Comparison of ENCODE assay signal across 29 mouse cellular contexts in genomic region chr2:93777056-93777430, GRCm38 (mm10). TPM values are rescaled to one million over a fixed set of nuclear protein-coding genes. Genes with fewer than 3 reads are reported as not detected.
DNase-seq lines count a peak whose midpoint lies in the region; ATAC-seq and TF ChIP-seq lines count a peak whose summit lies in the region.
"Had no signal": no experiment of that assay in that cellular context is flagged by ENCODE, and none has a peak within 500 bp of the region (broad histone marks: within the 10 kb centered on the region; RNA-seq: fewer than 3 reads in every experiment).

No protein-coding gene starts in this region.

- no peak for DNase-seq in gastrocnemius, adult 2 months
- no peak for DNase-seq in gastrocnemius, postnatal 14 days
- peak; percentile 39 for DNase-seq in adipocyte (ENCODE audit: low spot score)
- peak; percentile 31 for DNase-seq in adrenal gland, postnatal 25 days
- no peak for DNase-seq in forebrain, embryonic 11.5 days (ENCODE audit: low spot score)
- no peak for DNase-seq in limb, embryonic 10.5 days (ENCODE audit: low spot score)
- DNase-seq: cerebellum, adult 11 months; cerebellum, adult 9-11 months; embryo, embryonic 11 days; heart, adult 2 months; heart, postnatal 10 days; kidney, adult 18-20 months; layer of hippocampus, adult 9-11 months; lung, postnatal 10 days; right cerebral cortex, adult 18-20 months; thymus, adult 2 months; thymus, postnatal 36 days had no signal

- no peak overlapping the region for H3K9ac ChIP-seq in embryonic facial prominence, embryonic 13.5 days
- no peak overlapping the region for H3K9ac ChIP-seq in forebrain, embryonic 11.5 days (ENCODE audit: low read length)
- H3K9ac ChIP-seq in kidney, embryonic 14.5 days (ENCODE audit: low read depth, low read length), result no peak overlapping the region
- H3K9ac ChIP-seq: forebrain, embryonic 15.5 days; heart, embryonic 13.5 days; hindbrain, embryonic 15.5 days; limb, embryonic 12.5 days; midbrain, embryonic 15.5 days; neural tube, embryonic 12.5 days had no signal

- no peak for TF ChIP-seq CTCF in gastrocnemius, adult 2 months (IDR thresholded peaks at IDR 0.05)

- intact Hi-C loops in gastrocnemius, adult 2 months (cut with DNase I), result no loop called here
- intact Hi-C loops in gastrocnemius, postnatal 14 days (cut with DNase I; ENCODE audit: low total_unique reads), result no loop called here

- no peaks in the 10 kb centered on the region for H3K27me3 ChIP-seq in embryonic facial prominence, embryonic 13.5 days
- H3K27me3 ChIP-seq in forebrain, embryonic 11.5 days (ENCODE audit: control insufficient read depth, insufficient read depth, low read length), result no peaks in the 10 kb centered on the region
- H3K27me3 ChIP-seq in limb, embryonic 10.5 days (ENCODE audit: low read depth, poor library complexity, severe bottlenecking), result peaks cover 74% of the 10 kb centered on the region
- H3K27me3 ChIP-seq in kidney, embryonic 14.5 days (ENCODE audit: control insufficient read depth, insufficient read depth, low read length), result peaks cover 8% of the 10 kb centered on the region; the same call in 1 of the 2 replicates
- H3K27me3 ChIP-seq: forebrain, embryonic 15.5 days; heart, embryonic 13.5 days; hindbrain, embryonic 15.5 days; midbrain, embryonic 15.5 days; neural tube, embryonic 12.5 days; Patski had no signal

- 51% methylated on average over 4 of the region's 4 CpGs for WGBS in embryonic facial prominence, embryonic 13.5 days
- WGBS in forebrain, embryonic 11.5 days, result 76% methylated on average over 4 of the region's 4 CpGs
- WGBS in limb, embryonic 10.5 days, result 84% methylated on average over 4 of the region's 4 CpGs
- WGBS in kidney, embryonic 14.5 days, result 82% methylated on average over 4 of the region's 4 CpGs

- H3K4me2 ChIP-seq in embryonic facial prominence, embryonic 13.5 days, result no peak overlapping the region
- H3K4me2 ChIP-seq in forebrain, embryonic 11.5 days (ENCODE audit: low read depth, low read length, severe bottlenecking), result no peak overlapping the region
- H3K4me2 ChIP-seq in kidney, embryonic 14.5 days (replicated peaks; ENCODE audit: low read depth, low read length), result no peak overlapping the region
- H3K4me2 ChIP-seq: forebrain, embryonic 15.5 days; heart, embryonic 13.5 days; hindbrain, embryonic 15.5 days; limb, embryonic 12.5 days; midbrain, embryonic 15.5 days; neural tube, embryonic 12.5 days had no signal

- H3K27ac ChIP-seq in gastrocnemius, adult 2 months, result peak overlapping the region; percentile 89
- peak overlapping the region; percentile 78; the same call in 1 of the 2 replicates for H3K27ac ChIP-seq in embryonic facial prominence, embryonic 13.5 days
- no peak overlapping the region for H3K27ac ChIP-seq in forebrain, embryonic 11.5 days (ENCODE audit: low read depth, low read length)
- no peak overlapping the region for H3K27ac ChIP-seq in limb, embryonic 10.5 days
- no peak overlapping the region for H3K27ac ChIP-seq in kidney, embryonic 14.5 days (ENCODE audit: low read depth, low read length)
- H3K27ac ChIP-seq: forebrain, embryonic 15.5 days; heart, adult 2 months; heart, embryonic 13.5 days; hindbrain, embryonic 15.5 days; kidney, postnatal 0 days; limb, embryonic 12.5 days; midbrain, embryonic 15.5 days; neural tube, embryonic 12.5 days had no signal

- ATAC-seq in embryonic facial prominence, embryonic 13.5 days (ENCODE audit: insufficient number of reproducible peaks, insufficient read depth, low FRiP score, low TSS enrichment, low read depth), result no peak
- ATAC-seq in forebrain, embryonic 11.5 days (replicated peaks; ENCODE audit: low FRiP score), result no peak
- ATAC-seq in kidney, embryonic 14.5 days (ENCODE audit: low FRiP score, low TSS enrichment), result no peak
- ATAC-seq: forebrain, embryonic 15.5 days; midbrain, embryonic 15.5 days had no signal

- peaks cover 92% of the 10 kb centered on the region for H3K4me1 ChIP-seq in embryonic facial prominence, embryonic 13.5 days
- peaks cover 6% of the 10 kb centered on the region; the same call in 1 of the 2 replicates for H3K4me1 ChIP-seq in forebrain, embryonic 11.5 days (replicated peaks; ENCODE audit: control insufficient read depth, insufficient read depth, low read length)
- H3K4me1 ChIP-seq in limb, embryonic 10.5 days, result peaks cover 85% of the 10 kb centered on the region
- H3K4me1 ChIP-seq in kidney, embryonic 14.5 days (ENCODE audit: control insufficient read depth, insufficient read depth, low read length), result peaks cover 39% of the 10 kb centered on the region

- H3K36me3 ChIP-seq in embryonic facial prominence, embryonic 13.5 days, result no peaks in the 10 kb centered on the region
- no peaks in the 10 kb centered on the region for H3K36me3 ChIP-seq in forebrain, embryonic 11.5 days (ENCODE audit: control insufficient read depth, insufficient read depth, low read length)
- no peaks in the 10 kb centered on the region for H3K36me3 ChIP-seq in limb, embryonic 10.5 days
- no peaks in the 10 kb centered on the region for H3K36me3 ChIP-seq in kidney, embryonic 14.5 days (ENCODE audit: control insufficient read depth, insufficient read depth, low read length)
- H3K36me3 ChIP-seq: forebrain, embryonic 15.5 days; hindbrain, embryonic 10.5 days; hindbrain, embryonic 15.5 days; midbrain, embryonic 10.5 days; midbrain, embryonic 15.5 days; neural tube, embryonic 12.5 days had no signal

- H3K9me3 ChIP-seq in embryonic facial prominence, embryonic 13.5 days, result no peaks in the 10 kb centered on the region
- no peaks in the 10 kb centered on the region for H3K9me3 ChIP-seq in forebrain, embryonic 11.5 days (ENCODE audit: control insufficient read depth, low read length)
- H3K9me3 ChIP-seq in limb, embryonic 10.5 days (replicated peaks), result no peaks in the 10 kb centered on the region
- H3K9me3 ChIP-seq in kidney, embryonic 14.5 days (ENCODE audit: control insufficient read depth, low read length), result no peaks in the 10 kb centered on the region
- H3K9me3 ChIP-seq: forebrain, embryonic 15.5 days; heart, embryonic 13.5 days; hindbrain, embryonic 10.5 days; hindbrain, embryonic 15.5 days; limb, embryonic 12.5 days; midbrain, embryonic 10.5 days; midbrain, embryonic 15.5 days; neural tube, embryonic 12.5 days had no signal

- no peak overlapping the region for H3K4me3 ChIP-seq in gastrocnemius, adult 2 months
- no peak overlapping the region for H3K4me3 ChIP-seq in embryonic facial prominence, embryonic 13.5 days
- no peak overlapping the region for H3K4me3 ChIP-seq in forebrain, embryonic 11.5 days (ENCODE audit: low read depth, low read length)
- H3K4me3 ChIP-seq in limb, embryonic 10.5 days, result no peak overlapping the region
- no peak overlapping the region for H3K4me3 ChIP-seq in kidney, embryonic 14.5 days (ENCODE audit: low read length)
- H3K4me3 ChIP-seq: forebrain, embryonic 15.5 days; heart, adult 2 months; heart, embryonic 13.5 days; hindbrain, embryonic 10.5 days; hindbrain, embryonic 15.5 days; limb, embryonic 12.5 days; midbrain, embryonic 10.5 days; midbrain, embryonic 15.5 days; neural tube, embryonic 12.5 days had no signal

RNA-seq across cellular contexts. Expression of gene Ext2, which starts 45.3 kb away (rescaled TPM):
- 10 to 100 TPM; 39.6 to 41.5 TPM for total RNA-seq in gastrocnemius, adult 2 months (2021)
- 10 to 100 TPM; 33.5 to 37.8 TPM for total RNA-seq in gastrocnemius, postnatal 14 days (2021)
- 101 and 105 TPM in 2 replicates for total RNA-seq in adrenal gland, postnatal 25 days (2021)
- polyA plus RNA-seq in embryonic facial prominence, embryonic 13.5 days (2015; fragmentation: Nextera tagmentation; extraction: Ambion mirVana), result 103 and 120 TPM in 2 replicates
- polyA plus RNA-seq in forebrain, embryonic 11.5 days (2014; fragmentation: Nextera tagmentation; extraction: Ambion mirVana), result 78.3 and 78.6 TPM in 2 replicates
- polyA plus RNA-seq in limb, embryonic 10.5 days (2016; fragmentation: Nextera tagmentation; extraction: Ambion mirVana), result 70.0 and 79.1 TPM in 2 replicates
- polyA plus RNA-seq in kidney, embryonic 14.5 days (2014; fragmentation: Nextera tagmentation; extraction: Ambion mirVana), result 67.9 and 111 TPM in 2 replicates

Comparison
In these comparisons a context has a peak if more than half of its experiments do, and no peak if none do; other contexts are left out.
1. DNase-seq: peak in adipocyte (single experiment) and adrenal gland, postnatal 25 days (single experiment); none in gastrocnemius, adult 2 months (single experiment), gastrocnemius, postnatal 14 days (single experiment), forebrain, embryonic 11.5 days (single experiment) and limb, embryonic 10.5 days (single experiment).
2. H3K27ac ChIP-seq: peak in gastrocnemius, adult 2 months (single experiment) and embryonic facial prominence, embryonic 13.5 days (single experiment); none in forebrain, embryonic 11.5 days (single experiment), limb, embryonic 10.5 days (single experiment) and kidney, embryonic 14.5 days (single experiment).